In the genomic region with DNA sequence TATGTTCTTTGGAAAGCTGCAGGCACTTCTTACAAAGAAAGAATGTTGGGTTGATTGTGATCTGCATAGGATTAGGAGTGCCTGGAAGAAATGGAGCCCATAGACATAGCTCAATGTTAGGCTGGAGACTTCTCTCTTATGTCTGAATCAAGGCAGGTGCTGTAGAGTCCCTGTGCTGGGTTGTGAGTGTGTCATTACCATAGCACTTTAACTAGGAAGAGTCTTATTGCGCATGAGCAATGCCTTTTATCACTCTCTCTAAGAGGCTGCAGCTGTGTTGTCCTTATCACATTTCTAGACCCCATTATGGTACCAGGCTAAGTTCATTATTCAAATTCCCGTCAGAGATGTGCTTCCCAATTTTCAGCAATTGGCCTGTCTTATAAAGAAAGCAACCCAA, we compare ENCODE assay signal across 18 mouse cellular contexts.
"Had no signal": no experiment of that assay in that cellular context is flagged by ENCODE, and none has a peak within 500 bp of the region (broad histone marks: within the 10 kb centered on the region; RNA-seq: fewer than 3 reads in every experiment).

No protein-coding gene starts in this region.

- DNase-seq: lung, embryonic 14.5 days; lung, postnatal 10 days; lung, postnatal 4 days; midbrain, embryonic 14.5 days; retina, postnatal 1 day; right cerebral cortex, adult 18-20 months; right cerebral cortex, postnatal 25 days; right cerebral cortex, postnatal 4 days; spleen, adult 18-20 months; thymus, adult 18-20 months; thymus, postnatal 14 days; thymus, postnatal 36 days had no signal

- H3K27ac ChIP-seq: midbrain, embryonic 10.5 days; midbrain, embryonic 12.5 days; neural tube, embryonic 13.5 days; neural tube, embryonic 15.5 days had no signal

- H3K4me2 ChIP-seq: lung, embryonic 14.5 days; midbrain, embryonic 12.5 days; neural tube, embryonic 13.5 days; neural tube, embryonic 15.5 days had no signal

- H3K9me3 ChIP-seq: midbrain, embryonic 10.5 days; midbrain, embryonic 12.5 days; neural tube, embryonic 13.5 days; neural tube, embryonic 15.5 days had no signal

- ATAC-seq: midbrain, embryonic 16.5 days had no signal

- H3K4me1 ChIP-seq: midbrain, embryonic 10.5 days; midbrain, embryonic 12.5 days; neural tube, embryonic 13.5 days; neural tube, embryonic 15.5 days had no signal

- H3K36me3 ChIP-seq: midbrain, embryonic 10.5 days; midbrain, embryonic 12.5 days; neural tube, embryonic 13.5 days; neural tube, embryonic 15.5 days had no signal

- H3K9ac ChIP-seq: lung, embryonic 14.5 days; midbrain, embryonic 12.5 days; neural tube, embryonic 13.5 days; neural tube, embryonic 15.5 days had no signal

- H3K27me3 ChIP-seq: midbrain, embryonic 12.5 days; neural tube, embryonic 13.5 days; neural tube, embryonic 15.5 days had no signal

- H3K4me3 ChIP-seq: midbrain, embryonic 10.5 days; midbrain, embryonic 12.5 days; myocyte; neural tube, embryonic 13.5 days; neural tube, embryonic 15.5 days had no signal
